Mouse (Mus musculus) kidney, embryonic 16.5 days (tissue): ENCODE results near the gene Zfp628. TPM values are rescaled to one million over a fixed set of nuclear protein-coding genes. Genes with fewer than 3 reads are reported as not detected.

Source experiments
- ATAC-seq: fragments of 200-750 bp; cut with Nextera tagmentation; 2 replicates; pipeline ENCODE4 v1.8.0; 2017; ENCODE audit warnings: moderate TSS enrichment; ENCODE audit not compliant: low FRiP score, low TSS enrichment
- H3K27ac ChIP-seq: fragments of 300-500 bp; sonication (generic); 2 replicates; pipeline ENCODE4 v1.5.1; 2014; ENCODE audit warnings: low read length
- H3K27me3 ChIP-seq: fragments of 300-500 bp; sonication (generic); 2 replicates; pipeline ENCODE4 v1.6.1; 2014; ENCODE audit warnings: low read length, control low read depth, mixed read lengths; ENCODE audit not compliant: insufficient read depth
- H3K36me3 ChIP-seq: fragments of 300-500 bp; sonication (generic); 2 replicates; pipeline ENCODE4 v1.6.1; 2014; ENCODE audit warnings: low read length, control low read depth, mixed read lengths; ENCODE audit not compliant: insufficient read depth
- H3K4me1 ChIP-seq: fragments of 300-500 bp; sonication (generic); 2 replicates; pipeline ENCODE4 v1.6.1; 2014; ENCODE audit warnings: low read length, control low read depth, mixed read lengths; ENCODE audit not compliant: insufficient read depth
- H3K4me2 ChIP-seq: fragments of 300-500 bp; sonication (generic); replicated peaks from 2 replicates; pipeline ENCODE4 v1.6.1; 2014; ENCODE audit warnings: low read depth, low read length
- H3K4me3 ChIP-seq: fragments of 300-500 bp; sonication (generic); 2 replicates; pipeline ENCODE4 v1.5.1; 2014; ENCODE audit warnings: mild to moderate bottlenecking, low read length
- H3K9ac ChIP-seq: fragments of 300-500 bp; sonication (generic); replicated peaks from 2 replicates; pipeline ENCODE4 v1.6.1; 2014; ENCODE audit warnings: low read length
- H3K9me3 ChIP-seq: fragments of 300-500 bp; sonication (generic); 2 replicates; pipeline ENCODE4 v1.6.1; 2016; ENCODE audit warnings: low read length, control low read depth
- WGBS: fragments of 180-500 bp; shearing (Covaris S2); extraction: QIAGEN DNeasy Blood & Tissue Kit; methylation state at CpG from one replicate; pipeline ENCODE4 v1.1.7; 2014; 5-methylcytosine and 5-hydroxymethylcytosine counted together
- polyA plus RNA-seq: library from polyadenylated mRNA; unstranded; fragments of >200 nt; fragmentation: Nextera tagmentation; extraction: Ambion mirVana; gene quantifications from 2 replicates; pipeline ENCODE4 v1.2.1, GENCODE M21; 2015

Gene Zfp628
- polyA plus RNA-seq, 1 experiment from 2014 or later: 3.6 TPM

DNA sequence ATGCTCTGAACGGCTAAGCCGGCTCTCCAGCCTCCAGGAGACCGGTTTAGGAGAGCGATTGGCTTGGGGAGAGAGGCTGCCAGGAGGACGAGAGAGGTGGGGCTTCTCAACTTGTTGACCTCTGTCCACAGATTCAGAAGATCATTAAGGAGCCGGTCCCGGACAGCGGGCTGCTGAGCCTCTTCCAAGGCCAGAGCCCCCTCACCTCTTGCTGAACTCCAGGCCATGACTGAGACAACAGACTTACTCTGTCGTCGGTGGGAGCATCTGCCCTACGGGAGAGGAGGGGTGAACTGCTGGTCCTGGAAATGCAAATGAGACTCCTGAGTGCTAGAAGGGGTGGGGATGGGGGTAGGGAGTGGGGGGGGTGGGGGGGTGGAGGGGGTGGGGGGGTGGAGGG lies 19.8 kb upstream of the Zfp628 start:
- Histone ChIP-seq H3K27me3 (no peaks in the 10 kb centered on the region), H3K36me3 (no peaks in the 10 kb centered on the region), H3K27ac (no peak overlapping the region), H3K4me1 (peaks cover 7% of the 10 kb centered on the region; the same call in 1 of the 2 replicates), H3K4me3 (no peak overlapping the region), H3K9me3 (no peaks in the 10 kb centered on the region), H3K9ac (no peak overlapping the region), H3K4me2 (no peak overlapping the region)
- WGBS: 49% methylated on average over 11 of the region's 11 CpGs
- ATAC-seq: no peak

DNA sequence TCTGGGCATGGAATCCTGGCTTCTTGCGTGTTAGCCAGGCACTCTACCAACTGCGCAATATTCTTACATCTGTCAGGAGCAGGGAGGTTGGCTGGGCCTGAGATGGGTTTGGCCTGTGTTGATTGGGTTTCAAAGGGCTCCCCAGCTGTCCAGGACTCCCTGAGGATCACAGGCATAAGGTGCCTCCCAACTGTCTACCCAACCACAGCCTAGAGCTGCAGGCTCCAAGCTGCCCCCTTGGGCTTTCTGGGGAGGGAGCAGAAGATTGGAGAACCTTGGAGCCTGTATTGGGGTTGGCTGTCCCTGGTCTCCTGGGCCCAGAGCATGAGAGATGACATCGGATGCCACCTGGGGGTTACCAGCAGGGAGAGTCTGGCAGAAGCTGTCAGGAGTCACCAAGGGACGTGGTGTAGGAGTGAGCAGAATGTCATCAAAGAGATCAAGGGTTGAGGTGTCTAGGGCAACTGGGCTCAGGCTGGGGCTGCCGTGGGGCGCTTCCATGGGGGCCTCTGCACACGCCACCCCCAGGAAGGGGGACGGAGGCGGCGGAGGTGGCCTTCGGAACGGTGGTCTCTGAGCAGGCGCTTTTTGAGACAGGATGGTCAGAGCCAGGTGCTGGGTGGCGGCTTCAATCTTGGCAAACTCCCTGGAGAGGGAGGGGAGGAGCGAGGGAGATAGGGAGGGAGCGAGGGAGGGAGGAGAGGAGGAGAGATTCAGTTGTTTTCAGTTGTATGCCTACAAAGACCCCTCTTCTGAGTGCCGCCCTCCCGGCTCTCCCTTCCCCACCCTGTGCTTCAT lies 16.0 kb upstream of the Zfp628 start:
- 17% methylated on average over 17 of the region's 18 CpGs for WGBS
- H3K4me3 ChIP-seq: peak overlapping the region; percentile 32
- H3K27ac ChIP-seq: no peak overlapping the region
- H3K36me3 ChIP-seq: no peaks in the 10 kb centered on the region
- peak overlapping the region; percentile 53 for H3K9ac ChIP-seq
- H3K4me1 ChIP-seq: peaks cover 11% of the 10 kb centered on the region; the same call in 1 of the 2 replicates
- H3K9me3 ChIP-seq: peaks cover 3% of the 10 kb centered on the region
- no peaks in the 10 kb centered on the region for H3K27me3 ChIP-seq
- peak overlapping the region; percentile 52 for H3K4me2 ChIP-seq
- ATAC-seq: peak; percentile 53

DNA sequence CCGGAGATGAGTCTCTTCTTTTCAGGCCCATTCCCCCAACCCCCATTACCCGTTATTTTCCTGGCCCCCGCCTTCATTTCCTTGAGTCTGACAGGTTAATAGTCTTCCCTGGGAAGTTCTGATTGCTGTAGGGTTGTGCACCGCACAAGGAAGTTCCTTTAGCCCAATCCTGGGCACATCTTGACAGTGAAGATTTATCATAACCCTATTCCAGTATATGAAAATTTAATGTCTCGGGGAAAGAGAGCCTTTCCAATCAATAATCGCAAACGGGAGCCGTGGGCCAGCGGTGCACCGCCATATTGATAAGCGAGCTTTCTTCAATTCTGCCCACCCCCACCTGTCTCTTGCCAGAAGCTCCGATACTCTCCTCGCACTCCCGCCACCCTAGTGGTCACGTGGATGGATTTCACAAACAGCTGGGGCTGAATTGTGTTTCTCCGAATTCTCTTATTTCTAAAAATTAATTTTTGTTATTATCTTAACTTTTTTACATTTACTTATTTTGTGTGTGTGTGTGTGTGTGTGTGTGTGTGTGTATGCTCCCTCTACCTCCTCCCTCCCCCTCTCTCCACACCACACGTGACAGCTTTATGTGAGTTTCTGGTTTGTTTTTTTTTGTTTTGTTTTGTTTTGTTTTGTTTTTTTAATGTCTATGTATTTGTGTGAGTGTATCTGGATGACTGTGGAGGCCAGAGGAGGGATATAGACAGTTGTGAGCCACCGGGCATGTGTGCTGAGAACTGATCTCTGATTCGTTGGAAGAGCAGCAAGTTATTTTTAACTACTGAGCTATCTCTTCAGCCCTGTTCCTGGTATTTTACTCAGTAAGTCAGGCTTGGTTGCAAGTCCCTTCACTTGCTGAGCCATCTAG lies 15.1 kb upstream of the Zfp628 start:
- Histone ChIP-seq H3K9me3 (peaks cover 3% of the 10 kb centered on the region), H3K4me1 (peaks cover 11% of the 10 kb centered on the region; the same call in 1 of the 2 replicates), H3K4me2 (peak overlapping the region; percentile 52), H3K27ac (no peak overlapping the region), H3K4me3 (peak overlapping the region; percentile 32), H3K36me3 (no peaks in the 10 kb centered on the region), H3K9ac (peak overlapping the region; percentile 53), H3K27me3 (no peaks in the 10 kb centered on the region)
- 5% methylated on average over 19 of the region's 19 CpGs for WGBS
- peak; percentile 32 for ATAC-seq

DNA sequence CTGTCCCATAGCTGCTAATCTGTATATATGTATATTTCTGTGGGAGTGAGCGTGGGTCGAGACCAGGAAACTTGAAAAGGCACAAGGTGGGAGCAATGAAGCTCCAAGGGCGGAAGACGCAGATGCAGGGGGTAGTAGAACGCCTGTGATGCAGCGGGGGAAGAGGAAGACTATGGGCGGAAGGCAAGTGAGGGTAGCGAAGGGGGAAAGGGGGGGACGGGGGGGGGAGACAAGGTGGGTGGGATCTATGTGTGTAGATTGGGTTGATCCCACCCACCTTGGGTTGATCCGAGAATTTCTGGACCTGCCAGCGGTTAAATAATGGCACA lies 14.5 kb upstream of the Zfp628 start:
- WGBS: 33% methylated on average over 11 of the region's 11 CpGs
- peak overlapping the region; percentile 52 for H3K4me2 ChIP-seq
- peaks cover 3% of the 10 kb centered on the region for H3K9me3 ChIP-seq
- H3K27ac ChIP-seq: no peak overlapping the region
- no peaks in the 10 kb centered on the region for H3K36me3 ChIP-seq
- H3K4me3 ChIP-seq: peak overlapping the region; percentile 32; the same call in 1 of the 2 replicates
- no peaks in the 10 kb centered on the region for H3K27me3 ChIP-seq
- peaks cover 11% of the 10 kb centered on the region; the same call in 1 of the 2 replicates for H3K4me1 ChIP-seq
- no peak for ATAC-seq
- H3K9ac ChIP-seq: peak overlapping the region; percentile 18; the same call in 1 of the 2 replicates

DNA sequence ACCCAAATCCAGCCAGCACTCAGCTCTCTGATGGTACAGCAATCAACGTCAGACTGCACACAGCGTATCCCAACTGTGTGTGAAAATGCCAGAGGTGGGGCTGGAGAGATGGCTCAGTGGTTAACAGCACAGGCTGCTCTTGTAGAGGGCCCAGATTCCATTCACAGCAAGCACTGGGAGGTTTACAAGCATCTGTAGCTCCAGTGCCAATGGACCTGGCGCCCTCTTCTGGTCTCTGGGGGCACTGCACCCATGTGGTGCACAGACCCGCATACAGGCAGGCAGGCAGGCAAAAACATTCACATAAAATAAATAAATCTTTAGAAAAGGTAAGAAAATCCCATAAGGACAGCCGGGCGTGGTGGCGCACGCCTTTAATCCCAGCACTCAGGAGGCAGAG lies 13.8 kb upstream of the Zfp628 start:
- H3K9ac ChIP-seq: no peak overlapping the region
- 48% methylated on average over 8 of the region's 8 CpGs for WGBS
- no peak overlapping the region for H3K4me2 ChIP-seq
- no peak overlapping the region for H3K27ac ChIP-seq
- ATAC-seq: no peak
- H3K27me3 ChIP-seq: no peaks in the 10 kb centered on the region
- H3K9me3 ChIP-seq: peaks cover 3% of the 10 kb centered on the region
- peaks cover 11% of the 10 kb centered on the region; the same call in 1 of the 2 replicates for H3K4me1 ChIP-seq
- no peak overlapping the region for H3K4me3 ChIP-seq
- no peaks in the 10 kb centered on the region for H3K36me3 ChIP-seq

DNA sequence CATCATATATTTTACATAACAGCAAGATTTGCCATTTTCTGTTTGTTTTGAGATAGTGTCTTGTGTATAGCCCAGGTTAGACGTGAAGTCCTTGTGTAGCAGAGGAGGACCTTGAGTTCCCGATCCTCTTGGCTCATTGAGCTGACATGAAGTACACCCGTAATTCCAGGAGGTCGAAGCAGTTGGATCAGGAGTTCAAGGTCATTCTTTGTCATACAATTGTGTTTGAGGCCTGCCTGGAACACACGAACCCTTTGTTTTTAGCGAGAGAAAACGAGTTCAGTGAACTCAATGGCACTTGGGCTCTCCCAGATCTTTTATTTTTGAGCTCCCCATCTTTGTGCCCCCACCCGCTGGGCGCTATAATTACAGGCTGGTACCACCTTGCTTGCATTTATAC lies 12.6 kb upstream of the Zfp628 start:
- Histone ChIP-seq H3K4me1 (peaks cover 11% of the 10 kb centered on the region; the same call in 1 of the 2 replicates), H3K4me3 (no peak overlapping the region), H3K36me3 (no peaks in the 10 kb centered on the region), H3K4me2 (no peak overlapping the region), H3K27me3 (no peaks in the 10 kb centered on the region), H3K9me3 (peaks cover 3% of the 10 kb centered on the region), H3K9ac (no peak overlapping the region), H3K27ac (no peak overlapping the region)
- no peak for ATAC-seq
- 82% methylated on average over 9 of the region's 9 CpGs for WGBS

DNA sequence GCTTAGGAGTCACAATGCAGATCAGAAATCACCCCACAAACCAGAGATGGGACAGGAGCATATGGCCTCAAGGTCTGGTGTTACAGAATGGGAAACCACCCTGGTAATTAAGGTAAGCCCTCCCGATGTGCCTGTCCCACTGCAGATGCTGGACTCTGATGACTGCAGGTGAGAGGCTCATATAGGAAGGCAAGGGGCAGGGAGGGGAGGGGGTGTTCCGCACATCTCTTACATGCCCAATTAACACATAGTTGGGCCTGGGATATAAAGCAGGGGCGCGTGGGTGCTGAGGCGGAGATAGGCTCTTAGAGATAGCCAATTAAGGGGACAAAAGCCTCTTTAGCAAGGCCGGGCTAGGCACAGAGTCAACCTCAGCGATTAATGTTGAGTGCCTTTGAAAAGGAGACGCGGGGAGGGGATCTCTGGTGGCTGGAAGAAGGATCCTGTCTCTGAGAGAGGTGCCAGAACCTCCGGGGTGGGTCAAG lies 8.5 kb upstream of the Zfp628 start, which contains the start of gene Gm36210:
Gene Gm36210 (minus strand): TSS at position 51 of the 485 bp plus-strand sequence.
- no peaks in the 10 kb centered on the region for H3K9me3 ChIP-seq
- 53% methylated on average over 10 of the region's 10 CpGs for WGBS

DNA sequence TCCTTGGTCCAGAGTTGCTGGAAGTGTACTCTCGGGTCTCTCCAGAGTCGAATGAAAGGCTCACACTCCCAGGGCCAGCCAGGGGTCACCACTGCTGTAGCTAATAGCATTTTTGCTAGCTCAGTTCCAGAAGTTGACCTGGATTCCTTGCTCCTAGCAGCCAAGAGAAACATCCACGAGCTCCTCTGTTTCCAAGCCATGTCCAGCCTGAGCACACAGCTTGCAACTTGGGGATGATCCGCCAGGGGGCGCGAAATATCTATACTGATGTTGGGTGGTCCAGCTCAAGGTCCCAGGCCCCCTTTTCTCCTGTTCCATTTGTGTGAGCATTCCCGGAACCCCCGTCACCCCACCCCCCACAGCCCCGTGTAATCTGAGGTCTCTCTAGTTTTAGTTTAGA lies 3.5 kb upstream of the Zfp628 start:
- Histone ChIP-seq H3K9me3 (no peaks in the 10 kb centered on the region), H3K27ac (peak overlapping the region; percentile 57), H3K9ac (no peak overlapping the region), H3K4me3 (no peak overlapping the region), H3K27me3 (no peaks in the 10 kb centered on the region), H3K36me3 (no peaks in the 10 kb centered on the region), H3K4me2 (no peak overlapping the region), H3K4me1 (peaks cover 11% of the 10 kb centered on the region)
- 39% methylated on average over 9 of the region's 9 CpGs for WGBS
- ATAC-seq: no peak

More for the DNA sequence above, 8.5 kb upstream of the Zfp628 start, which contains the start of gene Gm36210:
- Histone ChIP-seq H3K4me2 (no peak within 1 kb of the TSS), H3K27ac (no peak within 1 kb of the TSS), H3K27me3 (no peaks in the 10 kb centered on the region), H3K4me1 (no peaks in the 10 kb centered on the region), H3K4me3 (no peak within 1 kb of the TSS), H3K36me3 (no peaks in the 10 kb centered on the region), H3K9ac (no peak within 1 kb of the TSS)
- no peak for ATAC-seq

DNA sequence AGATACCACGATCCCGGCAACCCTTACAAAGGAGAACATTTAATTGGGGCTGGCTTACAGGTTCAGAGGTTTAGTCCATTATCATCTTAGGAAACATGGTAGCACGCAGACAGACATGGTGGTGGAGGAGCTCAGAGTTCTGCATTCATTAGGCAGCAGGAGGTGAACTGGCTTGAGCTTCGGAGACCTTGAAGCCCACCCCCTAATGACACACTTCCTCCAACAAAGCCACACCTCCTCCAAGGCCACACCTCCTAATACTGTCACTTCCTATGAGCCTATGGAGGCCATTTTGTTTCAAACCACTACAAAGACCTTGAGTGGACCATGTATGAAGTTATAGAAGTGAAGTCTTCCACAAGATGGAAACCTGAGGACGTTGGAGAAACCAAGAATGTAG lies 2.8 kb upstream of the Zfp628 start:
- Histone ChIP-seq H3K9me3 (no peaks in the 10 kb centered on the region), H3K9ac (no peak overlapping the region), H3K27ac (no peak overlapping the region), H3K4me2 (no peak overlapping the region), H3K27me3 (no peaks in the 10 kb centered on the region), H3K4me1 (peaks cover 16% of the 10 kb centered on the region), H3K4me3 (no peak overlapping the region), H3K36me3 (peaks cover under 1% of the 10 kb centered on the region; the same call in 1 of the 2 replicates)
- ATAC-seq: no peak
- 72% methylated on average over 5 of the region's 5 CpGs for WGBS
